Mouse (Mus musculus): ENCODE data around the gene Qprt.

Gene Qprt

GRCm38 (mm10) chr7:127134821-127135447, 12.9 kb upstream of the Qprt start:
- in situ Hi-C loops (cut with MboI, MseI) = loop anchor here (5.0 kb wide), 1 partner anchor 62 kb away; the partner anchor contains the start of gene Cd2bp2

- in situ Hi-C loops (cut with MboI, MseI) = no loop called here
Measured at GRCm38 (mm10) chr7:127133125-127133524, 11.1 kb upstream of the Qprt start.

- in situ Hi-C loops (cut with MboI, MseI) = no loop called here
Measured at GRCm38 (mm10) chr7:127129638-127130037, 7.6 kb upstream of the Qprt start.

- in situ Hi-C loops (cut with MboI, MseI) = no loop called here
Measured at GRCm38 (mm10) chr7:127121061-127121910, 740 bp downstream of the Qprt start.

- in situ Hi-C loops (cut with MboI, MseI) = no loop called here
Measured at GRCm38 (mm10) chr7:127118671-127119445, 3.2 kb downstream of the Qprt start.

GRCm38 (mm10) chr7:127117948-127118347, 4.1 kb downstream of the Qprt start:
- in situ Hi-C loops (cut with MboI, MseI) = no loop called here

- in situ Hi-C loops (cut with MboI, MseI) = no loop called here
Measured at GRCm38 (mm10) chr7:127116331-127116935, 5.6 kb downstream of the Qprt start.

GRCm38 (mm10) chr7:127114920-127115319, 7.1 kb downstream of the Qprt start:
- in situ Hi-C loops (cut with MboI, MseI) = no loop called here

- in situ Hi-C loops (cut with MboI, MseI) = no loop called here
Measured at GRCm38 (mm10) chr7:127113614-127114259, 8.3 kb downstream of the Qprt start.

GRCm38 (mm10) chr7:127112921-127113597, 9.0 kb downstream of the Qprt start:
- in situ Hi-C loops (cut with MboI, MseI) = no loop called here

GRCm38 (mm10) chr7:127112251-127112841, 9.7 kb downstream of the Qprt start:
- in situ Hi-C loops (cut with MboI, MseI) = no loop called here

GRCm38 (mm10) chr7:127111461-127111860, 10.6 kb downstream of the Qprt start:
- in situ Hi-C loops (cut with MboI, MseI) = no loop called here

GRCm38 (mm10) chr7:127110239-127111007, 11.6 kb downstream of the Qprt start:
- in situ Hi-C loops (cut with MboI, MseI) = no loop called here

GRCm38 (mm10) chr7:127105551-127105950, 16.5 kb downstream of the Qprt start:
- in situ Hi-C loops (cut with MboI, MseI) = no loop called here

GRCm38 (mm10) chr7:127104560-127105332, 17.3 kb downstream of the Qprt start:
- in situ Hi-C loops (cut with MboI, MseI) = no loop called here

- in situ Hi-C loops (cut with MboI, MseI) = no loop called here
Measured at GRCm38 (mm10) chr7:127103960-127104359, 18.1 kb downstream of the Qprt start.

GRCm38 (mm10) chr7:127102148-127102547, 19.9 kb downstream of the Qprt start:
- in situ Hi-C loops (cut with MboI, MseI) = no loop called here

GRCm38 (mm10) chr7:127101451-127102016, 20.5 kb downstream of the Qprt start:
- in situ Hi-C loops (cut with MboI, MseI) = no loop called here

All from T-helper 1 cell (primary cell).